Mouse (Mus musculus) heart, adult 2 months (tissue): ENCODE data around the gene Bgn. TPM values are rescaled to one million over a fixed set of nuclear protein-coding genes. Genes with fewer than 3 reads are reported as not detected.
"Not testable (repeated sequence)": the region's sequence is repeated elsewhere in the genome, so short reads cannot be mapped to it uniquely, and the experiment has no call there.

ENCODE experiments used
- DNase-seq, 2 experiments: peaks; one replicate each; pipeline ENCODE4 v3.0.0; 2021
- H3K27ac ChIP-seq: fragments of 200-600 bp; 2 replicates; pipeline ENCODE4 v1.8.1; 2022
- H3K27me3 ChIP-seq: fragments of 200-500 bp; 2 replicates; pipeline ENCODE4 v1.6.1; 2012; ENCODE audit warnings: mild to moderate bottlenecking, low read length, inconsistent platforms, mixed read lengths; ENCODE audit not compliant: control insufficient read depth, insufficient read depth
- H3K36me3 ChIP-seq: fragments of 200-500 bp; 2 replicates; pipeline ENCODE4 v1.6.1; 2012; ENCODE audit warnings: low read length, inconsistent platforms; ENCODE audit not compliant: control insufficient read depth, insufficient read depth
- H3K4me1 ChIP-seq: fragments of 200-500 bp; 2 replicates; pipeline ENCODE4 v1.6.1; 2011; ENCODE audit warnings: low read length; ENCODE audit not compliant: control insufficient read depth, insufficient read depth
- H3K4me3 ChIP-seq: fragments of 200-600 bp; 2 replicates; pipeline ENCODE4 v1.8.1; 2022
- H3K79me2 ChIP-seq: fragments of 200-500 bp; replicated peaks from 2 replicates; pipeline ENCODE4 v1.6.1; 2012; ENCODE audit warnings: mild to moderate bottlenecking, inconsistent platforms, low read length, moderate library complexity, mixed read lengths; ENCODE audit not compliant: control insufficient read depth, insufficient read depth
- H3K9ac ChIP-seq: fragments of 200-500 bp; 2 replicates; pipeline ENCODE4 v1.6.1; 2012; ENCODE audit warnings: low read depth, mild to moderate bottlenecking, control low read depth, inconsistent platforms, low read length, mixed read lengths
- CTCF ChIP-seq: fragments of 200-600 bp; IDR thresholded peaks from 2 replicates; pipeline ENCODE4 v1.8.1; 2022; ENCODE audit warnings: antibody characterized with exemption, mild to moderate bottlenecking, moderate library complexity
- EP300 ChIP-seq: fragments of 200-500 bp; IDR thresholded peaks from 2 replicates; pipeline ENCODE4 v1.6.1; 2011; ENCODE audit warnings: low read depth, low read length, control low read depth; ENCODE audit not compliant: insufficient read depth
- POLR2A ChIP-seq: fragments of 200-500 bp; IDR thresholded peaks from 2 replicates; pipeline ENCODE4 v1.6.1; 2011; ENCODE audit warnings: mild to moderate bottlenecking, low read depth, low read length, control low read depth; ENCODE audit not compliant: insufficient read depth
- WGBS: fragments of 180-500 bp; shearing (Covaris S2); methylation state at CpG from one replicate; pipeline ENCODE4 v1.1.7; 2018; 5-methylcytosine and 5-hydroxymethylcytosine counted together
- intact Hi-C: fragments of 180-260 bp; cut with DNase I; formaldehyde crosslinking; loops from one replicate; pipeline ENCODE4 v1.15.1; 2025
- polyA plus RNA-seq: library from polyadenylated mRNA; depleted of rRNA; stranded (reverse); fragments of >200 nt; gene quantifications from 2 replicates; pipeline ENCODE4 v1.2.3, GENCODE M21; 2012
- total RNA-seq, 2 experiments: library from RNA; stranded (reverse); gene quantifications; 2 replicates each; pipeline ENCODE4 v1.2.3; 2021

The Bgn gene
- total and polyA plus RNA-seq, 3 experiments, result 190 to 378 (median 202) TPM

DNA sequence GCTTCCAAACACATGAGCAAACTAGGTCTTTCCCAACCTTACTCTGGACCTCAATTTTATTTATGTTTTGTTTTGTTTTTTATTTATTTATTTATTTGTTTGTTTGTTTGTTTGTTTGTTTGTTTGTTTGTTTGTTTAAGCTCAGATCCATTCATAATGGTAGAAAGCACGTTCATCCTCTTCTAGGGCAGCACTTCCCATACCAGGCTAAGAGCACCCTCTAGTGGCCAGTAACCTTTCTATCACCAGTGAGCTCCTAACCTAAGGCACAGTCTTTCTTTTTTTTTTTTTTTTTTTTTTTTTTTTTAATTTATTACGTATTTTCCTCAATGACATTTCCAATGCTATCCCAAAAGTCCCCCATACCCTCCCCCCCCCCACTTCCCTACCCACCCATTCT is 10.2 kb downstream of the Bgn start:
- not testable (repeated sequence) for H3K79me2 ChIP-seq, H3K36me3 ChIP-seq, H3K9ac ChIP-seq, H3K27ac ChIP-seq, H3K4me3 ChIP-seq, DNase-seq, H3K27me3 ChIP-seq, H3K4me1 ChIP-seq
- peak; percentile 63 for TF ChIP-seq CTCF
- TF ChIP-seq EP300, result peak; percentile 47; the same call in 1 of the 2 replicates
- intact Hi-C loops, result loop anchor here (1.0 to 5.0 kb wide), 2 partner anchors 41 to 486 kb away; no protein-coding TSS in a partner anchor
- 13% methylated on average over 1 of the region's 2 CpGs for WGBS

DNA sequence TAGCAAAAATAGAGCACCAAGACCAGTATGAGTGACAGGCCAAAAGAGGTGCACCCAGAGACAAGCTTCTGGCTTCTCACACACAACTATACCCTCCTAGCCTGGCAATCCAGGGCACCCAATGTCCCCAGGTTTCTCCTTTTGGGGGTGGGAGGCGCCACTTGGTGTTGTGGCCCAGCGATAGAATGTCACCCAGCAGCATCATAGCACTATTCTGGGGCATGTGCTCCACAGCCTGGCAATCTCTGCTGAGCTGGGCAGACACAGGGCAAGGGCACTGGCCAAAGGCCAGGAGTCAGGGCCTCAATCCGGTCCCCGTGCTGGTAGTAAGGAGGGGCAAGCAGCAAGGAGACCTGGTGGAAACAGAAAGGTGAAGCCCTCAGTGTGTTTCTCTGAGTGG is 13.3 kb downstream of the Bgn start:
- intact Hi-C loops, result no loop called here
- no peak overlapping the region for H3K27ac ChIP-seq
- no peaks in the 10 kb centered on the region for H3K36me3 ChIP-seq
- H3K27me3 ChIP-seq, result no peaks in the 10 kb centered on the region
- H3K9ac ChIP-seq, result no peak overlapping the region
- H3K79me2 ChIP-seq, result no peaks in the 10 kb centered on the region
- 54% methylated on average over 4 of the region's 4 CpGs for WGBS
- TF ChIP-seq EP300 (no peak), POLR2A (no peak), CTCF (no peak)
- DNase-seq, result no peak
- no peak overlapping the region for H3K4me3 ChIP-seq
- H3K4me1 ChIP-seq, result no peaks in the 10 kb centered on the region

DNA sequence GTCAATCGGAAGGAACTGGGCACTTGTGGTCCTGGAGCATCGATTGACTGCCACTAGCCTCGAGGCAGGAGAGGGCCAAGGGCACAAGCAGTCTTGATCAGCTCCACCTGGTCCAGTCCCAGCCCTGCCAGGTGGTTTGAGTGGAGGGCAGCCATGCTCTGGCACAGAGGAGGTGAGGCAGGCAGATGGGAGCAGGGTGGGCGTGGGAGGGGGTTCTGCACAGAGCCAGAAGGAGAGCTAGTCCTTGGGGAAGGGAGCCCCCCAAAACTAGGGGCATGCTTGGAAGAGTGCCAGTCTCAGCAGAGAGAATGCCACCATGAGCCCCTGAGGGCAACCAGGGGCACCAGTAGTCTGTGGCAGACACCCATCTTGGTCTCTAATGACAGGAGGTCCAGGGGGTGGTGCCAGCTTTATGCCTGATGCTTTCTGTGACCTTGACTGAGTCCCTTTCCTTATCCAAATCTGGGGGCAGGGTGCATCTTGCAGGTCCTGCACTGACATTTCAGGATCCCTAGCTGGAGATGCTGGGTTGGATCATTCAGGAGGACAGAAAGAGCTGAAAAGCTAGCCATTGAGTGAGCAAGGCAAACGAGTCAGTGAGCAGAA is 21.8 kb downstream of the Bgn start:
- intact Hi-C loops, result no loop called here
- Histone ChIP-seq H3K4me1 (no peaks in the 10 kb centered on the region), H3K27ac (no peak overlapping the region), H3K79me2 (no peaks in the 10 kb centered on the region), H3K4me3 (no peak overlapping the region), H3K9ac (no peak overlapping the region), H3K36me3 (no peaks in the 10 kb centered on the region), H3K27me3 (0 out of 2 replicates have a peak, but pooled peaks cover 2% of the 10 kb centered on the region)
- no peak for DNase-seq
- WGBS, result 78% methylated on average over 5 of the region's 5 CpGs
- TF ChIP-seq EP300 (no peak), POLR2A (no peak)

GRCm38 (mm10) chrX:73506577-73506976 is 23.2 kb downstream of the Bgn start:
- no peak for DNase-seq
- Histone ChIP-seq H3K27ac (no peak overlapping the region), H3K4me3 (no peak overlapping the region), H3K9ac (no peak overlapping the region), H3K36me3 (no peaks in the 10 kb centered on the region), H3K4me1 (no peaks in the 10 kb centered on the region), H3K79me2 (no peaks in the 10 kb centered on the region), H3K27me3 (0 out of 2 replicates have a peak, but pooled peaks cover 2% of the 10 kb centered on the region)
- intact Hi-C loops, result no loop called here
- TF ChIP-seq POLR2A (no peak), CTCF (no peak), EP300 (no peak)
- 73% methylated on average over 4 of the region's 4 CpGs for WGBS

DNA sequence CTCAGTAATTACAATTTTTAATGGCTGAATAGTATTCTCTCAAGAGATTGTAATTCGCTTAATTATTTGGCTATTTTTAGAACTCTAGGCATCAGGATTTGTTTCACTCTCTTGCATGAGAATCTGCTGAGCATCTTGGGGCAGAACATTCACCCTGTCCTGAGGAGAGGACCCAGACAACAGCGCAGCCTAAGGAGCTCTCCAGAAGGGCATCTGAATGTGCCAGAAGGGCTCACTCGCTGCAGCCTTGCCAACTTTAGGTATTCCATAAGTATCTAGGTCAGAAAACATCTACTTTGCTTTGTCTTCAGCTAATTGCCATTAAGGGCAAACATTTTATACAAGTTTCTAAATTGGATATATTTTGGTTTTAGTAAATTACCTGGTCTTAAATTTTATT is 25.8 kb downstream of the Bgn start:
- Histone ChIP-seq H3K36me3 (no peaks in the 10 kb centered on the region), H3K27ac (no peak overlapping the region), H3K79me2 (no peaks in the 10 kb centered on the region), H3K9ac (no peak overlapping the region), H3K27me3 (no peaks in the 10 kb centered on the region), H3K4me3 (no peak overlapping the region), H3K4me1 (no peaks in the 10 kb centered on the region)
- intact Hi-C loops, result no loop called here
- WGBS, result 57% methylated on average over 3 of the region's 3 CpGs
- no peak for TF ChIP-seq POLR2A
- no peak for TF ChIP-seq CTCF
- TF ChIP-seq EP300, result no peak
- DNase-seq, result no peak

GRCm38 (mm10) chrX:73512904-73513303 is 29.5 kb downstream of the Bgn start:
- Histone ChIP-seq H3K27ac (no peak overlapping the region), H3K4me3 (no peak overlapping the region), H3K4me1 (no peaks in the 10 kb centered on the region), H3K36me3 (no peaks in the 10 kb centered on the region), H3K27me3 (no peaks in the 10 kb centered on the region), H3K9ac (no peak overlapping the region), H3K79me2 (no peaks in the 10 kb centered on the region)
- no peak for DNase-seq
- 41% methylated on average over 3 of the region's 3 CpGs for WGBS
- no peak for TF ChIP-seq POLR2A
- TF ChIP-seq EP300, result no peak
- no peak for TF ChIP-seq CTCF
- intact Hi-C loops, result no loop called here
